Mouse (Mus musculus) MEL (cell line): ENCODE results near the gene Pbxip1. TPM values are rescaled to one million over a fixed set of nuclear protein-coding genes. Genes with fewer than 3 reads are reported as not detected.
A peak's percentile ranks its signal among the peaks of the same experiment; 100 is the strongest.

Experiments
- DNase-seq: peaks from one replicate; pipeline ENCODE4 v3.0.0; 2011; ENCODE audit warnings: low read depth, low spot score
- H3K27ac ChIP-seq: 2 replicates; pipeline ENCODE4 v1.5.1; 2012; ENCODE audit warnings: low read depth, mild to moderate bottlenecking, control low read depth, low read length, moderate library complexity; ENCODE audit not compliant: control insufficient read depth
- H3K27me3 ChIP-seq, 2 experiments: fragments of 150-350 bp in 1 of 2; sonication (generic) in 1 of 2; 2 replicates each; pipeline ENCODE4 v1.6.1; 2012; ENCODE audit warnings: low read length in 2 of 2, mild to moderate bottlenecking in 2 of 2, improper control_type of control experiment in 1 of 2, moderate library complexity in 1 of 2; ENCODE audit not compliant: insufficient read depth in 2 of 2, control insufficient read depth in 1 of 2
- H3K36me3 ChIP-seq, 2 experiments: 2 replicates each; pipeline ENCODE4 v1.6.1; 2012 to 2014; ENCODE audit warnings: low read length in 2 of 2, improper control_type of control experiment in 1 of 2, inconsistent platforms in 1 of 2, mild to moderate bottlenecking in 1 of 2; ENCODE audit not compliant: insufficient read depth in 2 of 2, control insufficient read depth in 1 of 2
- H3K4me1 ChIP-seq, 2 experiments: fragments of 150-350 bp in 1 of 2; sonication (generic) in 1 of 2; 2 replicates each; pipeline ENCODE4 v1.6.1; 2012; ENCODE audit warnings: low read length in 2 of 2, improper control_type of control experiment in 1 of 2, mild to moderate bottlenecking in 1 of 2; ENCODE audit not compliant: insufficient read depth in 2 of 2, control insufficient read depth in 1 of 2
- H3K4me3 ChIP-seq, 2 experiments: fragments of 150-350 bp in 1 of 2; sonication (generic) in 1 of 2; 2 replicates each; pipeline ENCODE4 v1.5.1; 2012; ENCODE audit warnings: low read depth in 2 of 2, low read length in 2 of 2, mild to moderate bottlenecking in 2 of 2, moderate library complexity in 2 of 2, control low read depth in 1 of 2, improper control_type of control experiment in 1 of 2; ENCODE audit not compliant: control insufficient read depth in 1 of 2, insufficient read depth in 1 of 2
- H3K79me2 ChIP-seq: 2 replicates; pipeline ENCODE4 v1.6.1; 2012; ENCODE audit warnings: mild to moderate bottlenecking, low read length, moderate library complexity; ENCODE audit not compliant: control insufficient read depth, poor library complexity, insufficient read depth
- H3K9ac ChIP-seq: 2 replicates; pipeline ENCODE4 v1.6.1; 2012; ENCODE audit warnings: low read depth, mild to moderate bottlenecking, control low read depth, low read length, moderate library complexity; ENCODE audit not compliant: control insufficient read depth, poor library complexity, severe bottlenecking
- H3K9me3 ChIP-seq: fragments of 150-350 bp; sonication (generic); replicated peaks from 2 replicates; pipeline ENCODE4 v1.6.1; 2012; ENCODE audit warnings: mild to moderate bottlenecking, low read length, improper control_type of control experiment, moderate library complexity; ENCODE audit not compliant: insufficient read depth
- CHD1 ChIP-seq: IDR thresholded peaks from 2 replicates; pipeline ENCODE4 v1.6.1; 2012; ENCODE audit warnings: low read depth, mild to moderate bottlenecking, inconsistent platforms, low read length, improper control_type of control experiment
- CHD2 ChIP-seq: IDR thresholded peaks from 2 replicates; pipeline ENCODE4 v1.6.1; 2011; ENCODE audit warnings: low read length, improper control_type of control experiment
- CTCF ChIP-seq, 3 experiments: IDR thresholded peaks in 2 of 3; conservative IDR thresholded peaks in 1 of 3; 2 replicates each; pipeline ENCODE4 v1.5.1; 2011 to 2012; ENCODE audit warnings: low read length in 3 of 3, low read depth in 2 of 3, mild to moderate bottlenecking in 2 of 3, improper control_type of control experiment in 1 of 3, inconsistent platforms in 1 of 3, mixed read lengths in 1 of 3, moderate library complexity in 1 of 3; ENCODE audit not compliant: control insufficient read depth in 1 of 3, insufficient read depth in 1 of 3, poor library complexity in 1 of 3, severe bottlenecking in 1 of 3
- E2F4 ChIP-seq: IDR thresholded peaks from 2 replicates; pipeline ENCODE4 v1.6.1; 2011; ENCODE audit warnings: low read depth, low read length, improper control_type of control experiment, borderline replicate concordance
- EP300 ChIP-seq, 2 experiments: IDR thresholded peaks; 2 replicates each; pipeline ENCODE4 v1.6.1; 2011; ENCODE audit warnings: improper control_type of control experiment in 2 of 2, low read length in 2 of 2, low read depth in 1 of 2, mild to moderate bottlenecking in 1 of 2
- ETS1 ChIP-seq: IDR thresholded peaks from 2 replicates; pipeline ENCODE4 v1.6.1; 2012; ENCODE audit warnings: low read depth, mild to moderate bottlenecking, inconsistent platforms, low read length, improper control_type of control experiment, moderate library complexity
- GABPA ChIP-seq: IDR thresholded peaks from 2 replicates; pipeline ENCODE4 v1.6.1; 2012; ENCODE audit warnings: low read depth, mild to moderate bottlenecking, inconsistent platforms, low read length, improper control_type of control experiment, moderate library complexity
- HCFC1 ChIP-seq: IDR thresholded peaks from 2 replicates; pipeline ENCODE4 v1.6.1; 2012; ENCODE audit warnings: low read depth, mild to moderate bottlenecking, inconsistent platforms, low read length, improper control_type of control experiment, moderate library complexity
- KAT2A ChIP-seq: conservative IDR thresholded peaks from 2 replicates; pipeline ENCODE4 v1.6.1; 2012; ENCODE audit warnings: low read depth, low read length, improper control_type of control experiment, inconsistent platforms
- MAFK ChIP-seq: IDR thresholded peaks from 2 replicates; pipeline ENCODE4 v1.6.1; 2011; ENCODE audit warnings: low read depth, mild to moderate bottlenecking, low read length, improper control_type of control experiment, borderline replicate concordance
- MAX ChIP-seq: IDR thresholded peaks from 2 replicates; pipeline ENCODE4 v1.6.1; 2011; ENCODE audit warnings: low read length, improper control_type of control experiment
- MAZ ChIP-seq: IDR thresholded peaks from 2 replicates; pipeline ENCODE4 v1.6.1; 2012; ENCODE audit warnings: low read depth, mild to moderate bottlenecking, inconsistent platforms, low read length, improper control_type of control experiment
- MEF2A ChIP-seq: IDR thresholded peaks from 2 replicates; pipeline ENCODE4 v1.6.1; 2014; ENCODE audit warnings: low read depth, mild to moderate bottlenecking, inconsistent platforms, low read length, improper control_type of control experiment; ENCODE audit not compliant: poor library complexity, insufficient replicate concordance, severe bottlenecking; ENCODE audit errors: extremely low read depth
- MXI1 ChIP-seq: IDR thresholded peaks from 2 replicates; pipeline ENCODE4 v1.6.1; 2011; ENCODE audit warnings: mild to moderate bottlenecking, low read depth, low read length, improper control_type of control experiment
- MYB ChIP-seq: IDR thresholded peaks from 2 replicates; pipeline ENCODE4 v1.6.1; 2011; ENCODE audit warnings: mild to moderate bottlenecking, low read depth, low read length, improper control_type of control experiment
- NRF1 ChIP-seq: IDR thresholded peaks from 2 replicates; pipeline ENCODE4 v1.6.1; 2014; ENCODE audit warnings: low read depth, mild to moderate bottlenecking, inconsistent platforms, low read length, improper control_type of control experiment, moderate library complexity; ENCODE audit not compliant: poor library complexity, insufficient read depth, severe bottlenecking
- POLR2A ChIP-seq, 2 experiments: IDR thresholded peaks; 2 replicates each; pipeline ENCODE4 v1.6.1; 2011 to 2012; ENCODE audit warnings: low read length in 2 of 2, mild to moderate bottlenecking in 2 of 2, control low read depth in 1 of 2, improper control_type of control experiment in 1 of 2, low read depth in 1 of 2, moderate library complexity in 1 of 2; ENCODE audit not compliant: control insufficient read depth in 1 of 2, insufficient read depth in 1 of 2, poor library complexity in 1 of 2
- POLR2AphosphoS2 ChIP-seq: IDR thresholded peaks from 2 replicates; pipeline ENCODE4 v1.6.1; 2011; ENCODE audit warnings: low read length, improper control_type of control experiment
- POLR2AphosphoS5 ChIP-seq: IDR thresholded peaks from 2 replicates; pipeline ENCODE4 v1.6.1; 2012; ENCODE audit warnings: low read depth, borderline replicate concordance, mild to moderate bottlenecking, inconsistent platforms, low read length, moderate library complexity, mixed read lengths
- SMC3 ChIP-seq: IDR thresholded peaks from 2 replicates; pipeline ENCODE4 v1.6.1; 2011; ENCODE audit warnings: low read depth, low read length, improper control_type of control experiment
- TCF12 ChIP-seq: IDR thresholded peaks from 2 replicates; pipeline ENCODE4 v1.6.1; 2014; ENCODE audit warnings: low read depth, mild to moderate bottlenecking, inconsistent platforms, low read length, improper control_type of control experiment, moderate library complexity
- USF2 ChIP-seq, 2 experiments: IDR thresholded peaks; 2 replicates each; pipeline ENCODE4 v1.6.1; 2011 to 2012; ENCODE audit warnings: improper control_type of control experiment in 2 of 2, low read length in 2 of 2, borderline replicate concordance in 1 of 2, inconsistent platforms in 1 of 2, low read depth in 1 of 2, mild to moderate bottlenecking in 1 of 2; ENCODE audit not compliant: insufficient read depth in 1 of 2
- ZKSCAN1 ChIP-seq: IDR thresholded peaks from 2 replicates; pipeline ENCODE4 v1.6.1; 2012; ENCODE audit warnings: low read depth, mild to moderate bottlenecking, inconsistent platforms, low read length, improper control_type of control experiment, moderate library complexity
- ZMIZ1 ChIP-seq: IDR thresholded peaks from 2 replicates; pipeline ENCODE4 v1.6.1; 2012; ENCODE audit warnings: low read depth, mild to moderate bottlenecking, inconsistent platforms, low read length, improper control_type of control experiment, moderate library complexity
- polyA plus RNA-seq, 2 experiments: library from polyadenylated mRNA; stranded (reverse) in 1 of 2; unstranded in 1 of 2; fragments of >175 nt in 1 of 2; fragments of >200 nt in 1 of 2; gene quantifications; 2 replicates each; pipeline versions ENCODE4 v1.2.1 to v1.2.4; 2012; ENCODE audit warnings: low replicate concordance in 2 of 2, low read depth in 1 of 2; ENCODE audit not compliant: insufficient read length in 2 of 2, insufficient read depth in 1 of 2, missing spikeins in 1 of 2
- total RNA-seq: library from RNA; depleted of rRNA; stranded (reverse); fragments of 300-350 nt; gene quantifications from 2 replicates; pipeline ENCODE4 v1.2.3, GENCODE M21; 2012

Pbxip1 gene
- total and polyA plus RNA-seq, 3 experiments, result 4.8 to 10.7 TPM; not detected in 1

DNA sequence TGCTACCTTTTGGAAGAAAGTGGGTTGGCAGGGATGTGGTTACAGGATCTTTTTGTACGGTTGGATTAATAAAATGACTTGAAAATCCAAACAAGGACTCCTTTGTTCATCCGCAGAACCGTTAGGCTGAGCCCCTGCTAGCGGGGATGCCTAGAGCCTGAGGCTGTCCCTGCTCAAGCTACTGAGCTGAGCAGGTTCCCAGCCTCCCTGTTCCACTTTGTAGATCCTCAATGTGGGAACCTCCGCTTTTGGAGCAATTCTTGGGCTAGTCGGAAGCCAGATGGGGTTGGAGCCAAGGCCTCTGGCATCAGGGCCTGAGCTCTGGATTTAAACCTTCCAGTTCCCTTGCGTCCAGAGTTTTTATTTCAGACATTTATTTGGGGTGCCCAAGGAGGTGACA, 1.5 kb upstream of the Pbxip1 start:
- H3K36me3 ChIP-seq, result peaks cover 0 to 17% of the 10 kb centered on the region in 2 experiments; a peak in 2 of 4 replicates
- H3K9me3 ChIP-seq, result no peaks in the 10 kb centered on the region
- DNase-seq, result no peak
- H3K4me3 ChIP-seq, result no peak overlapping the region
- H3K27ac ChIP-seq, result no peak overlapping the region
- no peak overlapping the region for H3K9ac ChIP-seq
- no peaks in the 10 kb centered on the region for H3K27me3 ChIP-seq
- H3K79me2 ChIP-seq, result peaks cover 14% of the 10 kb centered on the region
- peaks cover 6 to 16% of the 10 kb centered on the region in 2 experiments for H3K4me1 ChIP-seq
- TF ChIP-seq TCF12, result no peak
- TF ChIP-seq MAFK, result no peak
- TF ChIP-seq ZMIZ1, result no peak
- no peak for TF ChIP-seq MAZ
- TF ChIP-seq MEF2A, result no peak
- no peak for TF ChIP-seq GABPA
- no peak for TF ChIP-seq KAT2A
- no peak for TF ChIP-seq EP300 (IDR thresholded peaks at IDR 0.05; ENCODE audit: low read depth in 1 of 2, low read length in 2 of 2)
- no peak for TF ChIP-seq POLR2AphosphoS2
- no peak for TF ChIP-seq POLR2A (IDR thresholded peaks at IDR 0.05; ENCODE audit: control insufficient read depth in 1 of 2, insufficient read depth in 1 of 2, low read depth in 1 of 2, low read length in 2 of 2, poor library complexity in 1 of 2)
- TF ChIP-seq CTCF (IDR thresholded peaks at IDR 0.05 in 2 of 3, conservative IDR thresholded peaks at IDR 0.05 in 1 of 3; ENCODE audit: control insufficient read depth in 1 of 3, insufficient read depth in 1 of 3, low read depth in 2 of 3, low read length in 3 of 3, poor library complexity in 1 of 3, severe bottlenecking in 1 of 3), result no peak
- no peak for TF ChIP-seq ZKSCAN1
- no peak for TF ChIP-seq CHD1
- TF ChIP-seq MAX, result no peak
- TF ChIP-seq HCFC1, result no peak
- TF ChIP-seq NRF1, result no peak

DNA sequence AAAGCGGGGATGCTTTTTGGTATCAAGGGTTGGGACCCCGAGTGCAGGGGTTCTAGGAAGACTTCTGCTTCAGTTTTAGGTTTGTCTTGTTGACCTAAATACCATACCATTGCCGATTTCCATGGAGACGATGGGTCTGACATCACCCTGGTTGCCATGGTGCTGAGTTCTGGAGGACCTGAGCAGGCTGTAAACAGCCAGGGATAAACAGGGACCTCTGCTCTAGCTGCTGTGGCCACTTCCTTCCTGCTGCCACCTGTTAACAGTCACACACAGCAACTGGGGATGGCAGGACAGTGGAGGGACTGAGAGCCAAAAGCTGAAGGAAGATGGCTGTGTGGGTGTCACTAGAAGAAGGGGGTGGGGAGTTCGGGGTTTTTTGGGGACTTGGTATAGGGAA, 763 bp downstream of the Pbxip1 start:
- peak overlapping the region; percentile 61; the same call in 1 of the 2 replicates for H3K27ac ChIP-seq
- no peaks in the 10 kb centered on the region for H3K27me3 ChIP-seq
- DNase-seq, result peak; percentile 51
- H3K4me3 ChIP-seq, result peak overlapping the region; percentile 68 to 81
- H3K9me3 ChIP-seq, result no peaks in the 10 kb centered on the region
- TF ChIP-seq E2F4, result no peak
- TF ChIP-seq ETS1, result 0 out of 2 replicates have a peak, but pooled peaks have one; percentile 19
- 0 out of 2 replicates have a peak, but pooled peaks have one; percentile 47 for TF ChIP-seq CHD1
- no peak for TF ChIP-seq CTCF (IDR thresholded peaks at IDR 0.05 in 2 of 3, conservative IDR thresholded peaks at IDR 0.05 in 1 of 3; ENCODE audit: control insufficient read depth in 1 of 3, insufficient read depth in 1 of 3, low read depth in 2 of 3, low read length in 3 of 3, poor library complexity in 1 of 3, severe bottlenecking in 1 of 3)
- TF ChIP-seq POLR2AphosphoS5, result no peak
- no peak for TF ChIP-seq MAX
- 0 out of 2 replicates have a peak, but pooled peaks have one; percentile 10 for TF ChIP-seq MXI1
- no peak for TF ChIP-seq MYB
- no peak for TF ChIP-seq CHD2
- TF ChIP-seq USF2 (IDR thresholded peaks at IDR 0.05; ENCODE audit: borderline replicate concordance in 1 of 2, insufficient read depth in 1 of 2, low read depth in 1 of 2, low read length in 2 of 2), result no peak
- TF ChIP-seq SMC3, result peak; percentile 2; the same call in 1 of the 2 replicates
- H3K36me3 ChIP-seq, result peaks cover 0 to 8% of the 10 kb centered on the region in 2 experiments; a peak in 2 of 4 replicates
- H3K4me1 ChIP-seq, result peaks cover 0 to 9% of the 10 kb centered on the region in 2 experiments; a peak in 2 of 4 replicates
- H3K9ac ChIP-seq, result peak overlapping the region; percentile 67
- H3K79me2 ChIP-seq, result peaks cover under 1% of the 10 kb centered on the region; the same call in 1 of the 2 replicates
